Mouse (Mus musculus) ES-E14 (cell line): Measurements from ENCODE around the gene Pck1. TPM values are rescaled to one million over a fixed set of nuclear protein-coding genes. Genes with fewer than 3 reads are reported as not detected.
A peak's percentile ranks its signal among the peaks of the same experiment; 100 is the strongest.

Source experiments
- DNase-seq: peaks from one replicate; pipeline ENCODE4 v3.0.0-alpha.2; 2013; ENCODE audit warnings: low read depth, low spot score
- H3K27ac ChIP-seq: 2 replicates; pipeline ENCODE4 v1.5.1; 2012; ENCODE audit warnings: low read depth, mild to moderate bottlenecking, low read length, moderate library complexity, mixed read lengths; ENCODE audit not compliant: poor library complexity, insufficient read depth, severe bottlenecking
- H3K36me3 ChIP-seq: 2 replicates; pipeline ENCODE4 v1.6.1; 2012; ENCODE audit warnings: mild to moderate bottlenecking, low read length, moderate library complexity, mixed read lengths; ENCODE audit not compliant: control insufficient read depth, poor library complexity, insufficient read depth, severe bottlenecking
- H3K4me1 ChIP-seq, 2 experiments: fragments of 150-350 bp in 1 of 2; sonication (generic) in 1 of 2; 2 replicates each; pipeline ENCODE4 v1.6.1; 2012; ENCODE audit warnings: low read length in 2 of 2, mild to moderate bottlenecking in 1 of 2, mixed read lengths in 1 of 2; ENCODE audit not compliant: control insufficient read depth in 2 of 2, insufficient read depth in 2 of 2, poor library complexity in 1 of 2
- H3K4me3 ChIP-seq, 2 experiments: fragments of 150-350 bp in 1 of 2; sonication (generic) in 1 of 2; 2 replicates each; pipeline ENCODE4 v1.5.1; 2012; ENCODE audit warnings: low read length in 2 of 2, low read depth in 1 of 2, mild to moderate bottlenecking in 1 of 2, mixed read lengths in 1 of 2; ENCODE audit not compliant: insufficient read depth in 1 of 2, poor library complexity in 1 of 2, severe bottlenecking in 1 of 2
- H3K9ac ChIP-seq: 2 replicates; pipeline ENCODE4 v1.6.1; 2012; ENCODE audit warnings: low read depth, mild to moderate bottlenecking, low read length, mixed read lengths; ENCODE audit not compliant: poor library complexity, insufficient read depth, severe bottlenecking
- H3K9me3 ChIP-seq: fragments of 150-350 bp; sonication (generic); 2 replicates; pipeline ENCODE4 v1.6.1; 2012; ENCODE audit warnings: low read depth, mild to moderate bottlenecking, low read length; ENCODE audit not compliant: control insufficient read depth, insufficient read depth
- CHD2 ChIP-seq: IDR thresholded peaks from 2 replicates; pipeline ENCODE4 v1.6.1; 2014; ENCODE audit warnings: mild to moderate bottlenecking, low read depth, low read length, inconsistent platforms
- HCFC1 ChIP-seq: IDR thresholded peaks from 2 replicates; pipeline ENCODE4 v1.6.1; 2012; ENCODE audit warnings: low read length, inconsistent platforms, borderline replicate concordance; ENCODE audit not compliant: insufficient read depth
- MAFK ChIP-seq: IDR thresholded peaks from 2 replicates; pipeline ENCODE4 v1.6.1; 2014; ENCODE audit warnings: mild to moderate bottlenecking, low read depth, low read length, inconsistent platforms; ENCODE audit not compliant: insufficient read depth
- ZC3H11A ChIP-seq: IDR thresholded peaks from 2 replicates; pipeline ENCODE4 v1.6.1; 2012; ENCODE audit warnings: low read depth, mild to moderate bottlenecking, inconsistent platforms, low read length, borderline replicate concordance
- ZNF384 ChIP-seq: IDR thresholded peaks from 2 replicates; pipeline ENCODE4 v1.6.1; 2012; ENCODE audit warnings: low read depth, low read length, inconsistent platforms
- in situ Hi-C, 2 experiments: fragments of 600-800 bp; cut with MboI; formaldehyde crosslinking; loops; one replicate each; pipeline ENCODE4 v1.15.1; 2025; ENCODE audit warnings: low sequenced_read_pairs in 2 of 2, inconsistent platforms in 1 of 2; ENCODE audit not compliant: unreplicated experiment in 2 of 2
- total RNA-seq: library from RNA; depleted of rRNA; stranded (reverse); fragments of 300-350 nt; gene quantifications from 2 replicates; pipeline ENCODE4 v1.2.3, GENCODE M21; 2012

Pck1 gene
- total RNA-seq, 1 experiment, result 0.22 TPM

- Histone ChIP-seq H3K9ac (no peak overlapping the region), H3K9me3 (no peaks in the 10 kb centered on the region), H3K27ac (no peak overlapping the region), H3K4me3 (no peak overlapping the region), H3K36me3 (no peaks in the 10 kb centered on the region), H3K4me1 (peaks cover 1 to 10% of the 10 kb centered on the region in 2 experiments; a peak in 2 of 4 replicates)
- DNase-seq, result peak; percentile 56
- in situ Hi-C loops, result loop anchor here in 1 of 2 experiments (25.0 kb wide), 1 partner anchor 375 kb away; no protein-coding TSS in a partner anchor
- TF ChIP-seq ZNF384 (no peak), CHD2 (no peak), ZC3H11A (no peak), HCFC1 (no peak), MAFK (no peak)
These were observed 34.5 kb downstream of the Pck1 start for GRCm38 (mm10) chr2:173187182-173187855.

- no peaks in the 10 kb centered on the region for H3K4me1 ChIP-seq
- no peak overlapping the region for H3K9ac ChIP-seq
- H3K4me3 ChIP-seq, result no peak overlapping the region
- in situ Hi-C loops, result loop anchor here (5.0 to 25.0 kb wide), 3 partner anchors 260 to 368 kb away; no protein-coding TSS in a partner anchor
- no peaks in the 10 kb centered on the region for H3K9me3 ChIP-seq
- no peak for DNase-seq
- no peaks in the 10 kb centered on the region for H3K36me3 ChIP-seq
- no peak overlapping the region for H3K27ac ChIP-seq
- TF ChIP-seq HCFC1 (no peak), CHD2 (no peak), ZNF384 (no peak), ZC3H11A (no peak), MAFK (no peak)
These were observed 41.9 kb downstream of the Pck1 start for GRCm38 (mm10) chr2:173194796-173195195.

GRCm38 (mm10) chr2:173202924-173203689 lies 50.3 kb downstream of the Pck1 start:
- in situ Hi-C loops, result no loop called here
- Histone ChIP-seq H3K36me3 (no peaks in the 10 kb centered on the region), H3K4me3 (no peak overlapping the region), H3K9ac (no peak overlapping the region), H3K27ac (no peak overlapping the region), H3K4me1 (peaks cover 0 to 3% of the 10 kb centered on the region in 2 experiments; a peak in 2 of 4 replicates), H3K9me3 (no peaks in the 10 kb centered on the region)
- DNase-seq, result no peak
- no peak for TF ChIP-seq ZC3H11A
- no peak for TF ChIP-seq ZNF384
- TF ChIP-seq CHD2, result no peak
- no peak for TF ChIP-seq HCFC1
- TF ChIP-seq MAFK, result no peak

GRCm38 (mm10) chr2:173203726-173204125 lies 50.9 kb downstream of the Pck1 start:
- Histone ChIP-seq H3K4me3 (no peak overlapping the region), H3K27ac (no peak overlapping the region), H3K36me3 (no peaks in the 10 kb centered on the region), H3K9ac (no peak overlapping the region), H3K4me1 (peaks cover 0 to 3% of the 10 kb centered on the region in 2 experiments; a peak in 2 of 4 replicates), H3K9me3 (no peaks in the 10 kb centered on the region)
- no peak for DNase-seq
- TF ChIP-seq ZC3H11A (no peak), CHD2 (no peak), HCFC1 (no peak), ZNF384 (no peak), MAFK (no peak)
- in situ Hi-C loops, result no loop called here
